Mouse (Mus musculus): ENCODE results near the gene Dmc1.

DNA sequence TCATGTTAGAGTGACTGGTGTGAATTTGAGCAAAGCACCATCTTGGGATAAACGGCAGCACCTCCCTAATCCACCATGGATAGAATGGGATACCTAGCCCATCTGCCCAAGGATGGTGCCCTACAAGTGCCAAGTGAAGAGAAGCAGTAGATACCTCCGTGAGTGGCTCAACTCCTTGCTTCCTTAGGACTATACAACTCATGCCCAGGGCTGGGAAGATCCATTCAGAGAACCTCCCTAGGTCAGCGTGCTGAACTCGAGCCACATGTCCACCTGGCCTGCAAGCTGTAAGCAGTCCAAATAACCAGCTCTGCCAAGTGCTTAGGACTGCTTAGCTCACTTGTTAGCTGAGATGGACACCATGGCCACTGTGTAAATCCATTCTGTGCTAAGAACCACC lies 77.7 kb downstream of the Dmc1 start:
- TF ChIP-seq CTCF (IDR thresholded peaks at IDR 0.05; ENCODE audit: low read depth) = no peak
- TF ChIP-seq EP300 (IDR thresholded peaks at IDR 0.05; ENCODE audit: low read depth) = no peak
